Mouse (Mus musculus): ENCODE measurements at regions not wholly inside any gene's neighbourhood (a gene's known extent, or its start where the extent isn't known, plus 50 kb on each side); places are given as distances from the start of the nearest gene placed in this dataset.

DNA sequence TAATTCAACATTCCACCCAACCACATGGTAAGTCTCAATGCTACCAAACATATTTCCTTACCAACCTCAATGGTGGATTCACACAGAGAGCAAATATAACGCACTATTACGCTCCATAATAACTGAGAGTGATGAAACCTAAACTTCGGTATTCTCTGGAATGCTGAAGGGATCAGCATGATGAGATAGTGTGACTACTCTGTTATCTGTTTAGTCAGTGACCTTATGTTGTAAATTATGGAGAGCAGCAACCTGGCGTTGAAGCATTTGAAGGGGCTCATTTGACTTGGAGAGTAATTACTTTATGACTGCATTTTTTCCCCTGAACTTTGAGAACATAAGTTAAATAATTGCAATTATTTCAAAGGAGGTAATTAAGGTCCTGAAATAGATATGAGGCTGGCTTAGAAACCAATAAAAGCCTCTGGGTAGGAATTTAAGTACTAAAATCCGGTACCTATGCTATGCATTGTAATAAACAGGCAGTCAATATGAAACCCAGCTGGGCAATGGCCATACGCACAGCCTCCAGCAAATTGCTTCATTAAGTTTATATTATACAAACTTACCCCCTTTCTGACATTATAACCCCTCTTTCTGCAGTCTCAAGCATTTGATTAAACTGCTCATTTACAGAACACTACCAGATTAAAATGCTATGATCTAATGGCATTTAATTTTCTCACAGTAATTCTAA, 1378.9 kb upstream of the Jmjd1c start:
- intact Hi-C loops (cut with DNase I): no loop called here
- no peak for DNase-seq (ENCODE audit: low spot score in 2 of 2)

DNA sequence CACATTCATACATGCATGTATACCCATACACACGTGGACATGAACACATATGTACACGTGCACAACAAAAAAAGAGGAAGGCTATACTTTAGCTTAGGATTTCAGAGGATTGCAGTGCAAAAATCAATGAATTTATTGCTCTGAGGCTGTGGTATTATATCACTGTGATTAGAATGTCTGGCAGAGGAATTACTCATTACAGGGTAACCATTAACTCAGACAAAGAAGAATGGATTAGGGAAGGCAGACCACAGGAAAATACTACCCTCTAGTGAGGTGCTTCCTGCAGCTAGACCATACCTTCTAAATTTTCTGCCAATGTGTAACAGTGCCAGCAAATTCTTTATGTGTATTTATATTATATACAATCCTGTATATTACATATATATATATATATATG, 1373.4 kb upstream of the Jmjd1c start:
- intact Hi-C loops (cut with DNase I): no loop called here

DNA sequence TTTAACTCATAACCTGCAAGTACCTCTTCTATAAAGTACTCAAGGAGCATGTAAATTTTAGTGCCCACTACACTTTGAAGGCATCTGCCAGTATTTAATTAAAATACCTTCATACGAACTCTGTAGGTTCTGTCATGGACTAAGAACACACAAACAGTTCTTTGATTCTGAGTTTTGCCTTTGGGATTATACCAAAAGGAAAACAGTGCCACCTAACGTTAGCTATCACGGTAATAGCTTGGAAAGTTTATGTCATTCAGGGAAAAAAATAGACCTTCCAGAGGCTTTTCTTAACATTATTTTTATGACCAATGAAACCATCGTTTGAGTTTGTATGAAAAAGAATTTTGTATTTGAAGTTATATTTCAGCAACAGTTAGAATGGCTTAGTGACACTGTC, 1326.5 kb upstream of the Jmjd1c start:
- peak; percentile 16 to 44 for DNase-seq (ENCODE audit: low spot score in 2 of 2)
- intact Hi-C loops (cut with DNase I): loop anchor here (2.0 to 5.0 kb wide), 2 partner anchors 1019 to 1682 kb away; no protein-coding TSS in a partner anchor

More for the DNA sequence above, 1373.4 kb upstream of the Jmjd1c start:
- no peak for DNase-seq (ENCODE audit: low spot score in 2 of 2)

DNA sequence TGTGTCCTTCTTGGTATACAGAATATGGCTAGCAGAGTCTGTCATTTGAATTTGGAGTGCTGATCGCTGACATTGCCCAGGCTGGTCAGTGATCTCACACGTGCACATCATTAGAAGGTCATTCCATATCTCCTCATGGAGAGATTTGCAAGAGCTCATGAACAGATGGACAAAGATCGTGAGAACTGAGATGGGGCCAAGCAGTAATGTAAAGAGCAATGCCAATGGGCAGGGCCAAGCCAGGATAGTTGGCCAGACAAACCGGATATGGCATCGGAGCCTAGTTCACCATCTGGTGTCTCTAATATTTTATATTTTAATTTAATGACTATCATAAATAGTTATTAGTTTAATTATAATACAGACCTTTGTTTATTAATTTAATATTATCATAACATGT, 1324.0 kb upstream of the Jmjd1c start:
- intact Hi-C loops (cut with DNase I): no loop called here

DNA sequence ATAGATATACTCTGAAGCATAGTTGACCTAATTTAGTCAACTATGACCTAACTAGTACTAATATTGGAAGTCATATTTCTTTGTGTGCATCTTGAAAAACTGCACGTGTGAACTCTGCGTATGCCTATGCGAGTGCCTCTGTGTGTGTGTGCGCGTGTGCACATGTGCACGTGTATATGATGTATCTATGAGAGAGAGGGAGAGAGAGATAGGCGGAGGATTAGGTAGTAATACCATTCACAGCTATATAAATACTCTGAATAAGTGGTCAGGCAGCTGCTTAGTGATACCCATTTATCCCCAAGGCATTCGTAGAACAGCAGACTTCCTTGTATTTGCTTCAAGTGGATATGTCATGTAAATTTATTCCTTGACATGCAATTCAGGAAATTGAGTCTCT, 1310.9 kb upstream of the Jmjd1c start:
- no peak for DNase-seq (ENCODE audit: low spot score in 2 of 2)
- intact Hi-C loops (cut with DNase I): no loop called here

More for the DNA sequence above, 1324.0 kb upstream of the Jmjd1c start:
- DNase-seq (ENCODE audit: low spot score in 2 of 2): no peak

Data from left cerebral cortex, postnatal 25 days (tissue).